Mouse (Mus musculus) cortical plate, adult 2 months (tissue): ENCODE results near the gene Ppm1d.

Experiments used
- CTCF ChIP-seq: fragments of 200-500 bp; IDR thresholded peaks from 2 replicates; pipeline ENCODE4 v1.5.1; 2011; ENCODE audit warnings: mild to moderate bottlenecking, control low read depth, low read length; ENCODE audit not compliant: insufficient read depth; ENCODE audit errors: extremely low read depth
- POLR2A ChIP-seq: fragments of 200-500 bp; IDR thresholded peaks from 2 replicates; pipeline ENCODE4 v1.6.1; 2011; ENCODE audit warnings: mild to moderate bottlenecking, low read length, control low read depth; ENCODE audit not compliant: insufficient read depth; ENCODE audit errors: extremely low read depth

DNA sequence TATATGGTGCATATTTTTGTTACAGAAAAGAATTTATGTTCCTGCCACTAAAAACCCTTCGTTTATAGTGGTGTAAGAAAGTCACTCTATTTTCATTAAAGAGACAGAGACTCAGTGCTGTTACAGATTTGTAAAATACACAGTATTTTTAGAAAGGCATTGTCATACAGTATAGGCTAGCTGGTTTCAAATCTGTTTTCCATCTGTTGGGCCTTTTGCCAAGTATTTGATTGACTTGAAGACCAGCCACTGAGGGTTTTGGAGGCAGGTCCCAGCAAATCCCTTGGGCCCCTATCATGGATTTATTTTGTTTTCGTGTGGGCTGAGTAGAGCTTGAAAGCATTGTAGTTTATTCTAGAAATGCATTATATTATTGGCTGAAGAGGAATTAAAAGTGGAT, 1.8 kb downstream of the Ppm1d start:
- no peak for TF ChIP-seq POLR2A
- TF ChIP-seq CTCF = no peak
